Mouse (Mus musculus) activated CD4-positive, CD25-positive, alpha-beta regulatory T cell, adult 4 months (primary cell): Measurements from ENCODE around the gene Tagln2. TPM values are rescaled to one million over a fixed set of nuclear protein-coding genes. Genes with fewer than 3 reads are reported as not detected.

Experiments
- ATAC-seq: one replicate; pipeline ENCODE4 v1.8.0; 2017
- polyA plus RNA-seq, 2 experiments: library from polyadenylated mRNA; unstranded; fragments of 100-300 nt; shearing (Covaris generic); gene quantifications; one replicate each; pipeline ENCODE4 v1.2.1; 2017

Tagln2 gene
- polyA plus RNA-seq, 2 experiments from 2014 or later: 319 to 387 TPM

- ATAC-seq: no peak
Observed at GRCm38 (mm10) chr1:172503111-172503997, 3.5 kb downstream of the Tagln2 start.

GRCm38 (mm10) chr1:172504756-172505155 lies 4.9 kb downstream of the Tagln2 start:
- ATAC-seq: no peak

DNA sequence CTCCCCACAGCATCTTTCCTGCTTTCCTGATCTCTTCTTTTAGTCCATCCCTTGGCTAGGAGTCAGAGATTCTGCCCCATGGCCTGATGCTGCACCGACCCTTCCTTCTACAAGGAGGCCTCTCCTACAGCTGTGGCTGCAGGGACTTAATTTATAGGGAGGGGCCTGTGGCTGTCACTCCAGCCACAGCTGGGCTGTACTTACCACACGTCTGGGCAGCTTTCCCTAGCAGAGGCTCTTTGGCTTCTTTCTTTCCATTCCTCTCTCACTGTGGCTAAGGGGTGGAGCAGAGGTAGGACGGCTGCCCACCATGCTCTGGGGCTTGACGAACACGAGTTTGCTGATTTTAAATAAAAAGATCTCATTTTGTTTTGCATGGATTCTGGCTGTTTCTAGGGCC lies 7.2 kb downstream of the Tagln2 start:
- ATAC-seq: no peak

- no peak for ATAC-seq
Observed at GRCm38 (mm10) chr1:172507701-172508100, 7.9 kb downstream of the Tagln2 start.

- no peak for ATAC-seq
Observed at GRCm38 (mm10) chr1:172508172-172508571, 8.3 kb downstream of the Tagln2 start.

DNA sequence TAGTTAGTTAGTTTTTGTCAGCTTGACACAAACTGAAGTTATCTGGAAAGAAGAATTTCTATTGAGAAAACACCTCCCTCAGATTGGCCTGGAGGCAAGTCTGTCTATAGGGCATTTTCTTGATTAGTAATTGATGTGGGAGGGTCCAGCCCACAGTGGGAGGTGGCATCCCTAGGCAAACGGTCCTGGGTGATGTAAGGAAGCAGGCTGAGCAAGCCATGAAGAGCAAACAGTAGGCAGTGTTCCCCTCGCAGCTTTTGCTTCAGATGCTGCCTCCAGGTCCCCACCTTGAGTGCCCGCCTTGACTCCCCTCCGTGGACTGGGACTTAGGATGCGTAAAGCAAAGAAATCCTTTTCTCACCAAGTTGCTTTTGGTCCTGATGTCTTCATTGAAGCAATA lies 9.4 kb downstream of the Tagln2 start:
- ATAC-seq: no peak

DNA sequence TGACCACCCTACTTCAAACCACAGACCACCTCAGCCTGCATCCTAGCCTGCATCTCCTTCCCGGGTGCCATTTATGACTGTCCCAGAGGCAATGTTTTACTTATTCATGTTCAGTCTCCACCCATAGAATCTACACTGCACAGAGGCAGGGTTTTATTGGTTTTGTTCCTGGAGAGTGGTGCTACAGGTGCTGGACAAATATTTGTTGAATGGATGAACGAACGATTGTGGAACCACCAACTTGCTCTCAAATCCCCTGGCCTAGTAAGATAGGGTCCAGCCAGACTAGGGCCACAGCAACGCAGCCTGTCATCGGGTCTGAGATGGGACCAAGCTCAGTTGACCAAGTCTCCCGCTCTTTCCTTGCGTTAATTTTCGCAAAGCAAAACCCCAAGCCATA lies 10.1 kb downstream of the Tagln2 start:
- ATAC-seq: no peak

DNA sequence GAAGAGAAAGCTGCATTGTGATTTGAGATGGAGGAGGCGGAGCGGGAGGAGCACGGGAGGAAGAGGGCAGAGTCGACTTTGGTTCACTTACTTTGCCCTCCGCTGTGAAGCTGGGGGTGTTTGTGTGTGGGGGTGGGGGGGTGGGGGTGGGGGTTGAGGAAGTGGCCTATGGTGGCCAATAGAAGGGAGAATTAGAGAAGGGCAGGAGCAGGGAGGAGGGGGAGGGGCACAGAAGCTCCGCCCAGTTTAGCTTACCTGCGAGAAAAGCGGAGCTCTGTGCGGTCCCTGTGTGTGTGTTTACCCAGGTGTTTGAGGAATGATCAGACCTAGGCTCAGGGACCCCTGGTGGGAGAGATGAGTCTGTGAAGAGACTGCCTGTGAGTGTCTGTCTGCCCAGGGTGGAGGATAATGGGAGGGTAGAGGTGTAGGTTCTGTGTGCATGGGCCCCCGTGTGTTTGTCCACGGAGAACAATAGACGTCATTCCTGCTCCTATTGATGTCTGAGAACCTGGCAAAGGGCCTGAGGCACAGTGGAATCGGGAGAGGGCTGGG lies 10.7 kb downstream of the Tagln2 start:
- ATAC-seq: no peak

DNA sequence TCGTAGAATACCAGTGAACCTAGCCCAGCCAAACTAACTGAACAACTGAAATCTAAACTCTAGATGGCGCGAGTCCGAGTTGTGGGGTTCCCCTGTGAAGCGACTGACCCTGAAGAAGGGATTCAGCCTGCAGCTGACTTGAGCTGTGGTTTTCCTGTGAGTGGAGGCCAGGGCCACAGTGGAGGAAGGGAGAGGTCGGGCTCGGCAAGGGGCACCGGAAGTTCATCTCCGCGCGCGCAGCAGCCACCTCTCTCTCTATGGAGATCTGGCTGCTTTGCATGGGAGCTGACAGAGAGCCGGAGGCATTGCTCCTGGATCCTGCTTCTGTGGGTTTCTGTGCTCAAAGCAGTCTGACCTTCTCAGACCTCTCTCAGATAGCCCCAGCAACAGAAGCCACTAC lies 13.1 kb downstream of the Tagln2 start:
- peak; percentile 60 for ATAC-seq

DNA sequence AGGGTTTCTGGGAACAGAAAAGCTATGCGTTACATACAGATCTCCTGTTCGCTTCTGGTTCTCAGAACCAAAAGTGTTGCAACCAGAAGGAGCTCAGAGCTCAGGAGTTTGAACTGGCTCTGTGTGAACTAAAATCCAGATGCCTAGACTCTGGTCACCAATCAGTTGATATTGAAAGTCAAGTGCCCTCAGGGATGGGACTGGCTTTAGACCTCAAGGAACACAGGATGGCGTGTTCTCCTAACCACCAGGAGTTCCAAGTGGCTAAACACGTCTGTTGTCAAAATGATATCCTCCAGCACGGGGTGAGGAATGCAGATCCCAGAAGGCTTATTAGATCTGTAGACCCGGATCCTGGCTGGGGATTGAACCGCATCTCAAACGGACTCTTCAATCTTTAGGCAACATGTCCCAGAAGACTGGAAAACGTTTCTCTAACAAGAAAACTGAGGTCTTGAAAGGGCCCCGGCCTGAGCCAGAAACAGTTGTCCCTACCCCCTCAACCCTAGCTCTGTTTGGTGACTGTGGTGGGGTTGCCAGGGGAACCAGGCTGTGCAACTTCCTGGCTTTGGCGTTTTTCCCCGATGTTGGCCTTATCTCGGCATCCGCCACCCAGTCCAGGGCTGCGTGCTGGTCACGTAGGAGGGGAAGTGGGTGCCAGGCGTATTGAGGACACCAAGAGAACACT lies 13.8 kb downstream of the Tagln2 start:
- peak; percentile 87 for ATAC-seq

DNA sequence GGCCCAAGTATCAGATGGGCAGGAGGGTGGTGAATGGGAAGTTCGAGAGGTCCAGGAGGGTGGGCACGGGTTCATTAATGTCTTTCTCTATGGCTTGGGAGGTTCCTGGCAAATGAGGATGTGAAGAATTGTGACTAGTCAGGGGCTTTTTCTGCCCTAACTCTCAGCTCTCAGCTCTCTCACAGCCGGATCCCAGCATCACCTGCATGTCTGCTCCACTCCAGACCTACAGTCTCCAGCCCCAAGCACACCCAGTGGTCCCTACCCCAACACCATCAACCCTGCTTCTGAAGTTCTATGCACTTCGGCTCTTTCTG lies 14.3 kb downstream of the Tagln2 start:
- peak; percentile 58 for ATAC-seq

DNA sequence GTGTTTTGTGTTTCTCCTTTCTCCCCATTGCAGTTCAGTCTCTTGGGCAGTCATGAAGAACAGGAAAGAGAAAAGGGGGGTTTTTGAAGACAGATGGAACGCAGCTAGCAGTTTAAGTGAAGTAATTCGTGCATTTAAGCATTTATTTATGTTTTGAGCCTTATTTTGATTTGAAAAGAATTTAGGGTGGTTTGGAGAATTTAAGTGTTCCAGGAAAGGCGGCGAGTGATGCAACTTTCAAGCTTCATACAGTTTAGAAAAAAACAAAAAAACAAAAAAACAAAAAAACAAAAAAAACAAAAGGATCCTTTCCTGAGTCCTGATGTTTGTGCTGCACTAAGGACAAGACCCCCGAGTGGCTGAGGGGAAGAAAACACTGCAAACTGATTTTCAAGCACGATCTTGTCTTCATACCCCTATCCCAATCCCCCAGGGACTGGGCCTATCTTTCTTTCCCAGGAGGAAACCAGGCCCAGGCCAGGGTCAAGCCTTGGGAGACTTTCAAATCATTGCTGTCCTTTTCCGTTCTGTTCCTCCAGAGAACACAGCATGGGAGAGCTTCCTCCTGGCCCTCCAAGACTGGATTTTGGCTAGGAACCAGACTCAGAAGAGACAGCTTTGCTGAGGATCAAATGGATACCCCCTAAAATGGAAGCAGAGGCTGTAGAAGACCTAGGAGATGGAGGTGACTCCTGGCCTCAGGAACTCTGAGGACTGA lies 14.9 kb downstream of the Tagln2 start:
- no peak for ATAC-seq

GRCm38 (mm10) chr1:172515396-172515795 lies 15.5 kb downstream of the Tagln2 start:
- no peak for ATAC-seq

DNA sequence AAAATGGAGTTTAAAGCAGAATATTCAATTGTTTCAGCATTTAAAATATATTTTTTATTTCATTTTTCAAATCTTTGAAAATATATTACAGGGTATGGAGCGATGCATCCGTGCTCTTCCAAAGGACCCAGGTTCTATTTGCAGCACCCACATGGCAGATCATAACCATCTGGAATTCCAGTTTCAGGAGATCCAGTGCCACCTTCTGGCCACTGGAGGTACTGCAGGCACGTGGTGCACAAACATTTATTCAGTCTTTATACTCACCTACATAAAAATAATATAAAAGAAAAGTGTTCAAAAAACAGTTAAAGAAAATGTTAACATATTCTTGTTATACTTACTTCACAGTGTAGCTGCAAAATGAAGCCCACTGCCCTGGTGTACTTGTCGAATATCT lies 18.2 kb downstream of the Tagln2 start:
- no peak for ATAC-seq

DNA sequence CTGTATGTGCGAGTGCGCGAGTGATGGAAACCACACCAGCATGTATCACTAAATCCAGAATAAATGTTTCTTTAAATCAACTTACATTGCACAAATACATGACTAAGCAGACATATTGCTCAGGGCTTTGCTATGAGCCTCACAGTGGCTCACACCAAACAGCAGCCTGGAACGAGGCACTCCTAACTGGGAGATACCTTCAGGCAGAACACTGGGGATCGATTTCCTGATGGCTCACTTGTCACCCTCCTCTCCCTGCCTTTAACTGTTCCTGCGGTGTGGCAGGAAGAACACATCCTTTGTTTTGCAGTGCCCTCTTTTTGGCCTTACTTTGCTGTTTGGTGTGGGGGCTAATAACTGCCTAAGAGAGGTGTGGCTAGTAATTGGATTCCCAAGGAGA lies 19.8 kb downstream of the Tagln2 start:
- no peak for ATAC-seq

- ATAC-seq: peak; percentile 70
Observed at GRCm38 (mm10) chr1:172520576-172521440, 21.0 kb downstream of the Tagln2 start, which contains the start of gene Cfap45. Gene Cfap45, plus strand, starts transcription at chr1:172520801.

GRCm38 (mm10) chr1:172522524-172522923 lies 22.7 kb downstream of the Tagln2 start:
- no peak for ATAC-seq

GRCm38 (mm10) chr1:172523699-172524101 lies 23.9 kb downstream of the Tagln2 start:
- no peak for ATAC-seq

GRCm38 (mm10) chr1:172525027-172525764 lies 25.3 kb downstream of the Tagln2 start:
- ATAC-seq: peak; percentile 18

DNA sequence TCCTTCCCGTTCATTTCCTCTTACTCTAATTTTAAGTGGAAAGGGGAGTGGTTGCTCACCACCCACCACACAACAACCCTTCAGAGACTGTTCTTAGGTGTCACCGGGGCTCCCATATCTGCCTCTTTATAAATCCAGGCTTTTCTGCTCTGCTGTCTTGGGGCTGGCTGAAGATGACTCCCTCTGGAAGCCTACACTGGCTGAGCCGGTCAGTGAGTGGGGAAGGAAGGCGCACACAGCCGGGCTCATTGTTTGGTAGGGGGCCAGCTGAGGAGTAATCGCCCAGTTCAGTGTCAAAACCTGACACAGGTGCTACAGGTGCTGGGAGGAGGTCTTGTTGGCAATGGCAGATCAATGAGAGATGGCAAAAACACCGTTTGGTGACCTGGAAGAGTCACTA lies 26.1 kb downstream of the Tagln2 start:
- ATAC-seq: no peak

DNA sequence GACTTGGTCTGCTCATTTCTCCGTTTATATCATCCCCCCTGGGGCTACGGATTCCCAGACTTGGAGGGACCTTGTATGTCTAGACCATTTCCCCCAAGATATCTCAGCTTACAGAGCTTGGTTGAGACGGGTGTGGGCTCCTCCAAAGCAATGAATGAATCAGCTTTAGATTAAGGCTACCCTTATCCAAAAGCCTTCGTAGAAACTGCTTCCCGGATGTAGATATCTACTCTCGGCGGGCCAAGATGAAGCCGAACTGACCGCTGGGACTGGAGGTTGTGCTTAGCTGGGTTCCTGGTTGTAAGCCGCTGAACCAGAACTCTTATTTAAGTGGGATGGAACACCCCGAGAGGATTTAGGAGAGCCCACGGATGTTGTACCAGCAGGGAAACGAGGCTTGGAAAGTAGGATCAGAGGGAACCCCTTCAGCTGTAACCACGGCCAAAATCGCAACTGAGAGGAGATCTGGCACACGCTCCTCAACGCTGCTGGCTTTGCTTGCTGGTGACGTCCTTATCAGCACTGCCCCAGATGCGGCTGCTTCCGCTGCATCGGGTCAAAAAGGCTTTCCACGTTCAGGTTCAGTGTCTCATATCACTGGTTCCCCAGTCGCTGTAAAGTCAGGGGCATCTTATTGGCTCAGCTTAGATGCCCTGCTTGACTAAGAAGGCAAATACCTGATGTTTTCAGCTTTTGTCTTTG lies 26.7 kb downstream of the Tagln2 start:
- peak; percentile 38 for ATAC-seq
